Mouse (Mus musculus): ENCODE results near the gene Vps37d.
"Not testable (repeated sequence)": the region's sequence is repeated elsewhere in the genome, so short reads cannot be mapped to it uniquely, and the experiment has no call there.

Gene Vps37d

GRCm38 (mm10) chr5:135075655-135076054, 2.4 kb downstream of the Vps37d start:
- no peak for DNase-seq (ENCODE audit: low read depth in 2 of 2, low spot score in 2 of 2)

GRCm38 (mm10) chr5:135073349-135074150, 4.5 kb downstream of the Vps37d start:
- no peak for DNase-seq (ENCODE audit: low read depth in 2 of 2, low spot score in 2 of 2)

GRCm38 (mm10) chr5:135072720-135073119, 5.3 kb downstream of the Vps37d start:
- DNase-seq (ENCODE audit: low read depth in 2 of 2, low spot score in 2 of 2): no peak

- DNase-seq (ENCODE audit: low read depth in 2 of 2, low spot score in 2 of 2): no peak
These were observed 6.0 kb downstream of the Vps37d start for GRCm38 (mm10) chr5:135072061-135072460.

- no peak for DNase-seq (ENCODE audit: low read depth in 2 of 2, low spot score in 2 of 2)
These were observed 7.6 kb downstream of the Vps37d start for GRCm38 (mm10) chr5:135070448-135070847.

- no peak for DNase-seq (ENCODE audit: low read depth in 2 of 2, low spot score in 2 of 2)
These were observed 12.1 kb downstream of the Vps37d start for GRCm38 (mm10) chr5:135066008-135066407.

GRCm38 (mm10) chr5:135064909-135065446, 13.1 kb downstream of the Vps37d start, which contains the start of gene Bud23:
Gene Bud23 (minus strand): TSS chr5:135064959.
- not testable (repeated sequence) for DNase-seq (ENCODE audit: low read depth in 2 of 2, low spot score in 2 of 2)

- no peak for DNase-seq (ENCODE audit: low read depth in 2 of 2, low spot score in 2 of 2)
These were observed 13.7 kb downstream of the Vps37d start for GRCm38 (mm10) chr5:135064382-135064766.

GRCm38 (mm10) chr5:135063629-135064381, 14.3 kb downstream of the Vps37d start, which contains the start of gene Dnajc30:
Gene Dnajc30 (plus strand): TSS chr5:135064202.
- peak; percentile 94 to 95 for DNase-seq (ENCODE audit: low read depth in 2 of 2, low spot score in 2 of 2)

GRCm38 (mm10) chr5:135053356-135053755, 24.7 kb downstream of the Vps37d start:
- no peak for DNase-seq (ENCODE audit: low read depth in 2 of 2, low spot score in 2 of 2)

- DNase-seq (ENCODE audit: low read depth in 2 of 2, low spot score in 2 of 2): not testable (repeated sequence)
These were observed 28.8 kb downstream of the Vps37d start for GRCm38 (mm10) chr5:135049268-135049667.

- DNase-seq (ENCODE audit: low read depth in 2 of 2, low spot score in 2 of 2): no peak
These were observed 29.5 kb downstream of the Vps37d start for GRCm38 (mm10) chr5:135048539-135048938.

GRCm38 (mm10) chr5:135044575-135044974, 33.5 kb downstream of the Vps37d start:
- no peak for DNase-seq (ENCODE audit: low read depth in 2 of 2, low spot score in 2 of 2)

GRCm38 (mm10) chr5:135042105-135042788, 35.8 kb downstream of the Vps37d start:
- DNase-seq (ENCODE audit: low read depth in 2 of 2, low spot score in 2 of 2): no peak

- no peak for DNase-seq (ENCODE audit: low read depth in 2 of 2, low spot score in 2 of 2)
These were observed 37.3 kb downstream of the Vps37d start for GRCm38 (mm10) chr5:135040777-135041176.

GRCm38 (mm10) chr5:135040059-135040458, 38.0 kb downstream of the Vps37d start:
- no peak for DNase-seq (ENCODE audit: low read depth in 2 of 2, low spot score in 2 of 2)

- no peak for DNase-seq (ENCODE audit: low read depth in 2 of 2, low spot score in 2 of 2)
These were observed 38.5 kb downstream of the Vps37d start for GRCm38 (mm10) chr5:135039541-135039940.

- DNase-seq (ENCODE audit: low read depth in 2 of 2, low spot score in 2 of 2): no peak
These were observed 40.1 kb downstream of the Vps37d start for GRCm38 (mm10) chr5:135037946-135038345.

GRCm38 (mm10) chr5:135035608-135036359, 42.3 kb downstream of the Vps37d start:
- DNase-seq (ENCODE audit: low read depth in 2 of 2, low spot score in 2 of 2): no peak

GRCm38 (mm10) chr5:135034593-135034992, 43.5 kb downstream of the Vps37d start:
- peak in 1 of 2 experiments; percentile 31 for DNase-seq (ENCODE audit: low read depth in 2 of 2, low spot score in 2 of 2)

Data from CD8-positive naive resting alpha-beta T cell, adult 2 months (primary cell).